Mouse (Mus musculus) lung, postnatal 25 days (tissue): ENCODE data around the gene Wdr37.
"Not testable (repeated sequence)": the region's sequence is repeated elsewhere in the genome, so short reads cannot be mapped to it uniquely, and the experiment has no call there.

Experiments used
- DNase-seq: peaks from one replicate; pipeline ENCODE4 v3.0.0; 2022; ENCODE audit warnings: low spot score

Wdr37 gene

GRCm38 (mm10) chr13:8871314-8871962, at the start of gene Wdr37:
TSS of gene Wdr37 (minus strand) at chr13:8871909.
- peak; percentile 28 for DNase-seq

GRCm38 (mm10) chr13:8913890-8914289, 42.2 kb upstream of the Wdr37 start:
- DNase-seq, result not testable (repeated sequence)

GRCm38 (mm10) chr13:8905986-8906385, 34.3 kb upstream of the Wdr37 start:
- not testable (repeated sequence) for DNase-seq

GRCm38 (mm10) chr13:8888603-8889002, 16.9 kb upstream of the Wdr37 start:
- no peak for DNase-seq

- no peak for DNase-seq
Measured at GRCm38 (mm10) chr13:8886185-8886560, 14.5 kb upstream of the Wdr37 start.

- DNase-seq, result peak; percentile 97
Measured at GRCm38 (mm10) chr13:8885445-8886184, 13.9 kb upstream of the Wdr37 start, which contains the start of gene Idi1. TSS of gene Idi1 (plus strand) at chr13:8885501.

- DNase-seq, result not testable (repeated sequence)
Measured at GRCm38 (mm10) chr13:8883870-8884269, 12.2 kb upstream of the Wdr37 start.

GRCm38 (mm10) chr13:8881611-8882010, 9.9 kb upstream of the Wdr37 start:
- DNase-seq, result no peak

- no peak for DNase-seq
Measured at GRCm38 (mm10) chr13:8873776-8874175, 2.1 kb upstream of the Wdr37 start.

GRCm38 (mm10) chr13:8870510-8871313, 997 bp downstream of the Wdr37 start:
- DNase-seq, result peak; percentile 91

GRCm38 (mm10) chr13:8870160-8870509, 1.6 kb downstream of the Wdr37 start:
- DNase-seq, result no peak

- no peak for DNase-seq
Measured at GRCm38 (mm10) chr13:8869578-8870157, 2.0 kb downstream of the Wdr37 start.

GRCm38 (mm10) chr13:8866612-8867011, 5.1 kb downstream of the Wdr37 start:
- peak; percentile 55 for DNase-seq

- no peak for DNase-seq
Measured at GRCm38 (mm10) chr13:8864990-8865389, 6.7 kb downstream of the Wdr37 start.

- DNase-seq, result no peak
Measured at GRCm38 (mm10) chr13:8860861-8861260, 10.8 kb downstream of the Wdr37 start.

- DNase-seq, result no peak
Measured at GRCm38 (mm10) chr13:8858453-8858852, 13.3 kb downstream of the Wdr37 start.

GRCm38 (mm10) chr13:8854769-8855168, 16.9 kb downstream of the Wdr37 start:
- DNase-seq, result no peak

- no peak for DNase-seq
Measured at GRCm38 (mm10) chr13:8853424-8853823, 18.3 kb downstream of the Wdr37 start.

- peak; percentile 28 for DNase-seq
Measured at GRCm38 (mm10) chr13:8849311-8849710, 22.4 kb downstream of the Wdr37 start.

- peak; percentile 45 for DNase-seq
Measured at GRCm38 (mm10) chr13:8847702-8848101, 24.0 kb downstream of the Wdr37 start.

GRCm38 (mm10) chr13:8842273-8842672, 29.4 kb downstream of the Wdr37 start:
- DNase-seq, result no peak

- DNase-seq, result not testable (repeated sequence)
Measured at GRCm38 (mm10) chr13:8841846-8842245, 29.9 kb downstream of the Wdr37 start.
